Mouse (Mus musculus) hematopoietic multipotent progenitor cell, adult 10-12 weeks (in vitro differentiated cells): ENCODE results near the gene 1700057G04Rik. TPM values are rescaled to one million over a fixed set of nuclear protein-coding genes. Genes with fewer than 3 reads are reported as not detected.

Experiments used
- polyA plus RNA-seq: library from polyadenylated mRNA; stranded (reverse); fragments of >175 nt; gene quantifications from 2 replicates; pipeline ENCODE4 v1.2.3, GENCODE M21; 2012; ENCODE audit warnings: low replicate concordance

1700057G04Rik gene
- not detected in 2 replicates for polyA plus RNA-seq

GRCm38 (mm10) chr9:92309077-92309476 lies at the start of gene 1700057G04Rik:
Gene 1700057G04Rik (plus strand): TSS chr9:92309377.

GRCm38 (mm10) chr9:92275486-92276207 lies 33.5 kb upstream of the 1700057G04Rik start, which contains the start of gene Plscr2:
Gene Plscr2 (plus strand): TSS chr9:92275602.

Other genes starting within 250 kb of the 1700057G04Rik start
- not detected in 2 replicates for gene Plscr5, start 116.4 kb upstream of the 1700057G04Rik start, polyA plus RNA-seq
- 17.5 and 31.5 TPM in 2 replicates for gene Plscr1, start 59.6 kb upstream of the 1700057G04Rik start, polyA plus RNA-seq
- not detected in 2 replicates for gene Plscr2, start 33.8 kb upstream of the 1700057G04Rik start, polyA plus RNA-seq
- 1.1 and 2.4 TPM in 2 replicates for gene Plscr4, start 148.0 kb downstream of the 1700057G04Rik start, polyA plus RNA-seq
- 0.20 and 0.37 TPM in 2 replicates for gene Plod2, start 232.8 kb downstream of the 1700057G04Rik start, polyA plus RNA-seq